ENCODE assay signal across 12 mouse cellular contexts in genomic region chr5:33898671-33899070, GRCm38 (mm10).
"Had no signal": no experiment of that assay in that cellular context is flagged by ENCODE, and none has a peak within 500 bp of the region (broad histone marks: within the 10 kb centered on the region; RNA-seq: fewer than 3 reads in every experiment).

No protein-coding gene starts in this region.

- DNase-seq: layer of hippocampus, adult 9-11 months; layer of hippocampus, postnatal 36 days; lung, adult 2 months; lung, postnatal 36 days; retina, postnatal 1 day; thymus, postnatal 4 days had no signal

- ATAC-seq: intestine, embryonic 16.5 days; lung, postnatal 0 days had no signal

- H3K9me3 ChIP-seq: limb, embryonic 12.5 days; liver, embryonic 15.5 days; neural tube, embryonic 12.5 days; stomach, embryonic 15.5 days had no signal

- H3K9ac ChIP-seq: limb, embryonic 12.5 days; liver, embryonic 15.5 days; neural tube, embryonic 12.5 days; stomach, embryonic 15.5 days had no signal

- H3K4me2 ChIP-seq: limb, embryonic 12.5 days; liver, embryonic 15.5 days; neural tube, embryonic 12.5 days; stomach, embryonic 15.5 days had no signal

- H3K27me3 ChIP-seq: limb, embryonic 12.5 days; liver, embryonic 15.5 days; neural tube, embryonic 12.5 days; stomach, embryonic 15.5 days had no signal

- H3K4me3 ChIP-seq: limb, embryonic 12.5 days; liver, embryonic 15.5 days; neural tube, embryonic 12.5 days; stomach, embryonic 15.5 days had no signal

- H3K4me1 ChIP-seq: limb, embryonic 12.5 days; liver, embryonic 15.5 days; neural tube, embryonic 12.5 days; stomach, embryonic 15.5 days had no signal

- H3K27ac ChIP-seq: limb, embryonic 12.5 days; liver, embryonic 15.5 days; neural tube, embryonic 12.5 days; stomach, embryonic 15.5 days had no signal
